Mouse (Mus musculus) limb, embryonic 10.5 days (tissue): ENCODE data around the gene Pex16. TPM values are rescaled to one million over a fixed set of nuclear protein-coding genes. Genes with fewer than 3 reads are reported as not detected.
"Not testable (repeated sequence)": the region's sequence is repeated elsewhere in the genome, so short reads cannot be mapped to it uniquely, and the experiment has no call there.

Experiments used
- DNase-seq: peaks from one replicate; pipeline ENCODE4 v3.0.0-alpha.2; 2017; ENCODE audit warnings: low spot score
- H3K27ac ChIP-seq: fragments of 300-500 bp; sonication (generic); 2 replicates; pipeline ENCODE4 v1.5.1; 2016; ENCODE audit warnings: mild to moderate bottlenecking
- H3K27me3 ChIP-seq: fragments of 300-500 bp; sonication (generic); 2 replicates; pipeline ENCODE4 v1.6.1; 2016; ENCODE audit warnings: low read depth, mild to moderate bottlenecking; ENCODE audit not compliant: poor library complexity, severe bottlenecking
- H3K36me3 ChIP-seq: fragments of 300-500 bp; sonication (generic); 2 replicates; pipeline ENCODE4 v1.6.1; 2016; ENCODE audit warnings: mild to moderate bottlenecking, moderate library complexity
- H3K4me1 ChIP-seq: fragments of 300-500 bp; sonication (generic); 2 replicates; pipeline ENCODE4 v1.6.1; 2016
- H3K4me3 ChIP-seq: fragments of 300-500 bp; sonication (generic); 2 replicates; pipeline ENCODE4 v1.5.1; 2016; ENCODE audit warnings: mild to moderate bottlenecking, moderate library complexity
- H3K9me3 ChIP-seq: fragments of 300-500 bp; sonication (generic); replicated peaks from 2 replicates; pipeline ENCODE4 v1.6.1; 2016; ENCODE audit warnings: mild to moderate bottlenecking
- WGBS: fragments of 180-500 bp; shearing (Covaris S2); methylation state at CpG from one replicate; pipeline ENCODE4 v1.1.7; 2016; 5-methylcytosine and 5-hydroxymethylcytosine counted together
- polyA plus RNA-seq: library from polyadenylated mRNA; unstranded; fragments of >200 nt; fragmentation: Nextera tagmentation; extraction: Ambion mirVana; gene quantifications from 2 replicates; pipeline ENCODE4 v1.2.1, GENCODE M21; 2016

Gene Pex16
- polyA plus RNA-seq, 1 experiment from 2014 or later, result 20.6 TPM

DNA sequence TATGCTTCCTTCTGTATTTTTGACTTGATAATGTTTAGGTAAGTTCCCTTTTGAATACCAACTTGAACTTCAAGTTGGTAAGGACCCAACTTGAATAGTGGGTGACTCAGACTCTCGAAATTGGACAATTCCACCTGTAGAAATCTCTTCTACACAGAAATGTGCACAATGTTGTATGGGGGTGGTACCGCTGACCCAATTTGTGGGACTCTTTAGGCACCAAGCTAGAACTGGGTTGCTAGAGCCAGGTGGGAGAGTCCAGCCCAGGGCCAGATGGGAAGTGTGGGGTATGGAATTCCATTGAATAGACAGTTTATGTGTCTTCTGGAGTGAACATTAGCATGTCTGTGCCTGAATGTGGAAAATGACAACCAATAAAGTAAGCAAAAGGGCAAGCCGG lies 21.1 kb downstream of the Pex16 start:
- DNase-seq, result no peak
- H3K4me1 ChIP-seq, result peaks cover 37% of the 10 kb centered on the region

DNA sequence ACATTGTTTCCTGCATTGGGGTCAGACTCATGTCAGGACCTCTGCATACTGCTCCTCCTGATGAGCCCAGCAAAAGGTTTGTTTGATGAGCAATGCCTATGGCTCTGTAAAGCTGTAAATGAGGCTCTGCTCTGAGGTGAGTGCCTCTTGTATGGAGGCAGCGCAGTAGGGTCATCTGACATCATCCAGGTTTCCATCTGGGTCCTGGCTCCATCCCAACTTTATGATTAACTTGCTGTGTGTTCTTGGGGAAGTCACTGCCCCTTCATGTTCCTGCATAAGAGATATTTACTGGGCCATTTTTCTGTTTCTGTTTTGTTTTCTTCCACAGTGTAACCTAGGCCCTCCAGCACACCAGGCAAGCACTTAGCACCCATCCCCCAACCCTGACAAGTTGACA lies 23.0 kb downstream of the Pex16 start:
- no peak overlapping the region for H3K27ac ChIP-seq
- H3K4me3 ChIP-seq, result no peak overlapping the region
- H3K9me3 ChIP-seq, result no peaks in the 10 kb centered on the region
- H3K4me1 ChIP-seq, result peaks cover 28% of the 10 kb centered on the region
- DNase-seq, result no peak
- no peaks in the 10 kb centered on the region for H3K36me3 ChIP-seq
- H3K27me3 ChIP-seq, result peaks cover 48% of the 10 kb centered on the region
- WGBS, result 85% methylated on average over 1 of the region's 1 CpGs

More for the DNA sequence above, 21.1 kb downstream of the Pex16 start:
- H3K27me3 ChIP-seq, result peaks cover 38% of the 10 kb centered on the region
- no peaks in the 10 kb centered on the region for H3K36me3 ChIP-seq
- H3K9me3 ChIP-seq, result no peaks in the 10 kb centered on the region
- H3K27ac ChIP-seq, result no peak overlapping the region
- 91% methylated on average over 3 of the region's 3 CpGs for WGBS
- no peak overlapping the region for H3K4me3 ChIP-seq

DNA sequence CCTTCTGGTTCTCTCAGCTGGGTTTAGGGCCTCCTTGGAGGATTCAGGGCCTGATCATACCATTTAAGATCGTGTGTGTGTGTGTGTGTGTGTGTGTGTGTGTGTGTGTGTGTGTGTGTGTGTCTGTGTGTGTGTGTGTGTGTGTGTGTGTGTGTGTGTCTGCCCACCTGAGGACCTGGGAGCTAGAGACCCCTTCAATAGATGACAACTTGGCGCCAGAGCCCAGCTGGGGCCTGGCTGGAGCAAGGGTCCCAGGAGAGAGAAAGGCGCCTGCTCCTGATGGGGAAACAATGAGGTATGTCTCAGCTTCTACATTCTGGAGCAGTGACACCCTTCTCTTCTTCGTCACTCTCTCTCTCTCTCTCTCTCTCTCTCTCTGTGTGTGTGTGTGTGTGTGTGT lies 25.4 kb downstream of the Pex16 start:
- H3K36me3 ChIP-seq, result peaks cover 15% of the 10 kb centered on the region
- H3K27me3 ChIP-seq, result peaks cover 35% of the 10 kb centered on the region
- not testable (repeated sequence) for H3K4me3 ChIP-seq, H3K27ac ChIP-seq, DNase-seq, H3K9me3 ChIP-seq
- H3K4me1 ChIP-seq, result peaks cover 15% of the 10 kb centered on the region
- WGBS, result 65% methylated on average over 4 of the region's 4 CpGs

DNA sequence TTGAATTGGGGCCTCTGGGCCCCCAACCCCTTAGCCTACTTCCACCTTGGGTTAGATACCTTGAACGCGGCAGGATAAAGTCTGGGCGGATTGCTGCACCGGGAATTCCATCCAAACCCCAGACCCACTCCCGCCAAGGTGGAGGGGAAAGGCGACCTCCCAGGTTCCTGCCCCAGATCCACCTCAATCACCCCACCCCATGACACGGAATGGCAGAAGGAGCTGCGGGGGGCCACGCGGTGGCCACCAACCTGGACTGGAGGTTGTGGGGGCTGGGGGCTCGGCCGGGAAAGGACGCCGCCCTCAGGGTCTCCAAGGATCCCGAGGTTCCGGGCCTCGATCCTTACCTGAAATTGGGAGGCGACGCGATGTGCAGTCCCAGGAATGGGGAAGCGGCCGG lies 26.2 kb downstream of the Pex16 start:
- Histone ChIP-seq H3K27ac (peak overlapping the region; percentile 61), H3K4me1 (peaks cover 16% of the 10 kb centered on the region), H3K4me3 (peak overlapping the region; percentile 73), H3K36me3 (peaks cover 23% of the 10 kb centered on the region), H3K9me3 (no peaks in the 10 kb centered on the region), H3K27me3 (peaks cover 35% of the 10 kb centered on the region)
- WGBS, result 2% methylated on average over 22 of the region's 22 CpGs
- DNase-seq, result no peak

DNA sequence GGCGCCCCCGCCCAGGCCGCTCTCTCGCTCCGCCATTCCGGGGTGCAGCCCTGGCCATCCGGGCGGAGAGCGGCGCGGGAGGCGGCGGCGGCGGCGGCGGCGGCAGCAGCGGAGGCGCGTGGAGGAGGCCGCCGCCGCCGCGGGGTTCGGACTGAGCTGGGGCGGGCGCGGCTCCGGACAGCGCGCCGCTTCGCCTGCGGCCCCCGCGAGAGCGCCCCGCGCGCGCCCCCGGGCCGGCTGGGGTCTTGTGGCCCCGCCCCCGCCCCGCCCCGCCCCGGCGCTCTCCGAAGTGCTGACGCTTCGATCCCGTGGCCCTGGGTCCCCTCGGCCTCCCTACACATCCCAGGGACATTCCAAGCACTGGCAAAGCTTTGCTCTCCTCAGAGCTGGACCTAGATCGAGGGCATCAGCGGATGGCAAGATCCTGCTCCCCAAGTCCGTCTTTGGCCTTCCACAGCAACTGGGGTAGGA lies 26.6 kb downstream of the Pex16 start, which contains the start of gene Mapk8ip1:
Gene Mapk8ip1 (minus strand): TSS at position 173 of the 471 bp plus-strand sequence.
- H3K36me3 ChIP-seq, result peaks cover 28% of the 10 kb centered on the region
- DNase-seq, result peak; percentile 76
- H3K4me1 ChIP-seq, result peaks cover 16% of the 10 kb centered on the region
- peak within 1 kb of the TSS; percentile 73 for H3K4me3 ChIP-seq
- H3K9me3 ChIP-seq, result no peaks in the 10 kb centered on the region
- H3K27ac ChIP-seq, result peak within 1 kb of the TSS; percentile 61
- H3K27me3 ChIP-seq, result peaks cover 35% of the 10 kb centered on the region
- 10% methylated on average over 34 of the region's 59 CpGs for WGBS

DNA sequence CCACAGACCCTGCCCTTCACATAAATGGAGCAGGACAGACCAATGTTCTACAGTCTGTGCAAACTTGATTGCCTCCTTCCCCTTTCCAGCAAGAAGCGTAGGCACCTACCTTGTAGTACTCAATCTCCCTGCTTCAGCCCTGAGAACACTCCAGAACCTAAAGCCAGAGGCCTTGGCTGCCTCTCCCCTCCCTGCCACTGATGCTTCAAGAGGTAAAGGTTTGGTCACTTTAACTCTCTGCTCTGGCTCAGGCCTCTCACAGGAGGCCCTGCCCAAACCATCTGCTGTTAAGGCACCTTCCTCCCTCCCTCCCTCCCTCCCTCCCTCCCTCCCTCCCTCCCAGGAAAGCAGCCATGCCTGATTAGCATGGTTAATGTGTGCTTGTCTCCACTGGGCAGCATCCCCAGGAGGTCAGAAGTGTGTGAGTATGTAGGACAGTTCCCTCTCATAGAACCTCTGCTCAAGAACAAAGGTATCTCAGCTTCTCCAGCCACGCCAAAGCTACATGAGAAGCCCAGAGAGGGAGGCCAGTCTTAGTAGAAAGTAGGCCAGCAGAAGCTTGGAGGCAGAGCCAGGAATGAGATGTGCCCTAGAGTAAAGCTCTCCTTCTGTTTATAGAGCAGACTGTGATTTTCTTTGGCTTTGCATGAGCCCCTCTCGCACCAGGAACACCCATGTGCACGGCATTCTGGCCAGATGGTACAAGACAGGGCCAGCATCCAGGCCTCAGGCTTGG lies 28.3 kb downstream of the Pex16 start:
- WGBS, result 77% methylated on average over 4 of the region's 4 CpGs
- Histone ChIP-seq H3K36me3 (peaks cover 41% of the 10 kb centered on the region), H3K4me1 (peaks cover 16% of the 10 kb centered on the region), H3K4me3 (no peak overlapping the region), H3K9me3 (no peaks in the 10 kb centered on the region), H3K27me3 (peaks cover 29% of the 10 kb centered on the region), H3K27ac (no peak overlapping the region)
- DNase-seq, result no peak

DNA sequence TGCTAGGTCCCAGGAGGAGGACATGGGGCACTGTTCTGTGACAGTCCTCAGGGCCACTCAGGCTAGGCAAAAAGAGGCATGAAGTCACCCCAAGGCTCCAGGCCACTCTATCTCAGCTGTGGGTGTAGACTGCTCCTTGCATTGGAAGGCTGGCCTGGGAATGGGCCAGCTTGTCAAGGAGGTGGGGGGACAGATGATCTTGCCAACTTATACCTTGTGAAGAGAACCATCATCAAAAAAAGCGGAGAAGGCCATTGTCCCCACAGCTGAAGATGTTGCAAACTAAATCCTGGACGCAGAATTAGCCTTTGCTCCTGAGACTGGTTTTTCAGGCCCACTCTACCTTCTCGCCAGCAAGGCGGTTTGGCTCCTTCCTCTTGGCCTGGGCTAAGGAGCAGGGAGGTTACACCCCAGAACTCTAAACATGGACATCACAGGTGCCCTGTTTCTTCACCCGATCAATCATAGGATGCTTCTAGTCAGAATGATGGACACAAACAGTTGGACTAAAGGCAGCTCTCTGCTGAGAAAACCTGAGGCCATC lies 29.4 kb downstream of the Pex16 start:
- H3K4me1 ChIP-seq, result peaks cover 16% of the 10 kb centered on the region
- H3K36me3 ChIP-seq, result peaks cover 52% of the 10 kb centered on the region
- H3K9me3 ChIP-seq, result no peaks in the 10 kb centered on the region
- DNase-seq, result no peak
- H3K27ac ChIP-seq, result no peak overlapping the region
- H3K4me3 ChIP-seq, result no peak overlapping the region
- peaks cover 25% of the 10 kb centered on the region for H3K27me3 ChIP-seq
- 92% methylated on average over 5 of the region's 5 CpGs for WGBS

DNA sequence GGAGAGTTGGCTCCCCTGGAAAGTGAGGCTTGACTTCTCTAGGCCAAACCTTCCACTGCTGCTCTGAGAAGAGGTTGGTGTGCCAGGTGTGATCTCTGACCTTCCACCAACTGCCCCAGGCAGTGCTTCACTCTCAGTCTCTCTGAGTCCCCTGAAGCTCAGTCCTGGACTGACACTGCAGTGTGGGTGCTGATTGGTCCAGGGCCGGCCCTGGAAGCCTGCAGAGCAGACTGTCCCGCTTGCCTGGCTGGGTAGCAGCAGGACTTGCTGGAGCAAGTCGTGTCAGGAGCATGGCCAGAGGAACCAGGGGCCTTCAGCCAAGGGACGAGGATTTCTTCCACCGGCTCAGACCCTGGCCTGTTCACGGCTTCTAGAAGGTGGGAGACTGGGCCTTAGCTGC lies 30.3 kb downstream of the Pex16 start:
- peaks cover 17% of the 10 kb centered on the region for H3K27me3 ChIP-seq
- DNase-seq, result no peak
- 86% methylated on average over 6 of the region's 6 CpGs for WGBS
- no peak overlapping the region for H3K4me3 ChIP-seq
- no peak overlapping the region for H3K27ac ChIP-seq
- H3K9me3 ChIP-seq, result no peaks in the 10 kb centered on the region
- H3K4me1 ChIP-seq, result peaks cover 16% of the 10 kb centered on the region
- H3K36me3 ChIP-seq, result peaks cover 61% of the 10 kb centered on the region

DNA sequence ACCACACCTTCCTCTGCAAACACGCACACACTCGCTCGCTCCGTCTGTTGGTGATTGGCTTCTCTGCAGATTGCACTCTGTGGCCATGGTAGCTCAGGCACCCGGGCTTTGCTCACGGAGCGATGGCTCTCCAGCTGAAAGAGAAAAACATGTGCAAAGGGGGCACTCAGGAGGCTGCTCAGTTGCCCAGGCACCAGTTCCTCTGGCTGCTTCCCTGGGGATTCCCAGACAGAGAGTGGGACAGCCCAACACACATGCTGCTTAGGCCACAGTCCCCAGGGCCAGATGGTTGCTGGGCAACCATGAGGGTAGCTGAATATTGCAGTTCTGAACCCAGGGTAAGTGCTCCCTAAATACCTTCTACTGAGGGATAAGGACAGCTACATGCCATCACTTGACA lies 31.2 kb downstream of the Pex16 start:
- DNase-seq, result no peak
- peaks cover 12% of the 10 kb centered on the region for H3K4me1 ChIP-seq
- H3K36me3 ChIP-seq, result peaks cover 70% of the 10 kb centered on the region
- no peak overlapping the region for H3K27ac ChIP-seq
- no peaks in the 10 kb centered on the region for H3K9me3 ChIP-seq
- no peak overlapping the region for H3K4me3 ChIP-seq
- peaks cover 8% of the 10 kb centered on the region for H3K27me3 ChIP-seq
- WGBS, result 92% methylated on average over 7 of the region's 7 CpGs

DNA sequence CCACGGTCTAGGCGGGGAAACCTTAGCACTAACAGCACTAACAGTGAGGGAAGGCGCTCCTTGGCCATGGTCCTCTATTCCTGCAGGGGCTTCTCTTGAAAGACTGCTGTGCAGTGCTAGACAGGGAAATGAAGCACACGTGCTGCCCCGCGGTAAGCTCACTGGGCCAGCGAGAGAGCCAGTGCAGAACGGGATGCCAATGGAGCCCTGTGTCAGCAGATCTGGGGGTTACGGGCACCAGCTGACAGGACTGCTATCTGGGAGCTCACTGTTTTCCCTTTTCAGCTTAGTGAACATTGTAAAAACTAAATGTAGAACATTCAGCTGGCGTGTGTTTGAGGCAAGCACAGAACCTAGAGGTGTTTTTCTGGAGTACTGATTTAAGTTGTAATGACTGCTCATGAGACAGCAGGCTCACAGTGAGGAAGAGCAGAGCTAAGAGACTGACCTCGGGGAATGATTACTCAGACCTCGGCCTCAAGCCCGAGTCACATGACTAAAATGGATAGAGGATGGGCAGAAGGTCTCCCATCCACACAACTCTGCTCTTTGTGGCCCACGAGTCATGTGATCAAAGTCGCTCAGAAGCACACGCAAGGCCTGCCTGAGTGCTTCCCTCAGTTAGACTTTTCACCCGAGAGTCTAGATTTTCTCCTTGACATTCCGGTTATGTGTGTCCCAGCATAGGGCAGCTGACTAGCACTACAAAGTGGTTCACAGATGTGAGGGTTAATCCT lies 34.0 kb downstream of the Pex16 start:
- no peak for DNase-seq
- Histone ChIP-seq H3K27ac (no peak overlapping the region), H3K27me3 (no peaks in the 10 kb centered on the region), H3K36me3 (peaks cover 95% of the 10 kb centered on the region), H3K4me1 (peaks cover 3% of the 10 kb centered on the region; the same call in 1 of the 2 replicates), H3K4me3 (no peak overlapping the region), H3K9me3 (no peaks in the 10 kb centered on the region)
- 92% methylated on average over 18 of the region's 18 CpGs for WGBS

DNA sequence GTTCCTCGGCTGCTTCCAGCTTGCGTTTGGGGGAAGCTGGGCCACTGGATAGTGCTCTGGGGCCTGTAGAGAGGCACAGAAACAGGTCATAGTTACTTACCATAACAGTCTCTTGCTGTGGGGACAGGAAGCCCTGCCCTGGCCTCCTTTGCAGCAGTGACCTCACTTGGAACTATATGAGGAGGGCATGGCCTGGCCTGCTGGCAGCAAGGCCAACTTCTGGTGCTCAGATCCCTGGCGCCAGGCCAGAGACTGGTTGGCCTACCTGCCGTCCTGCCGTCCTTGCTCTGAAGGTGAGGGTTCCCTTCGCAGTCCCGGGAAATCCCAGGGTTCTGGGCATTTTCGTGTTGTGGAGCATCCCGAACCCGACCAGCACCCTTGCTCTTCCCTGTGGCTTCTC lies 37.2 kb downstream of the Pex16 start:
- H3K36me3 ChIP-seq, result peaks cover 97% of the 10 kb centered on the region
- 95% methylated on average over 10 of the region's 10 CpGs for WGBS
- DNase-seq, result no peak
- no peaks in the 10 kb centered on the region for H3K4me1 ChIP-seq
- H3K9me3 ChIP-seq, result no peaks in the 10 kb centered on the region
- H3K27me3 ChIP-seq, result no peaks in the 10 kb centered on the region
- H3K4me3 ChIP-seq, result no peak overlapping the region
- H3K27ac ChIP-seq, result no peak overlapping the region

DNA sequence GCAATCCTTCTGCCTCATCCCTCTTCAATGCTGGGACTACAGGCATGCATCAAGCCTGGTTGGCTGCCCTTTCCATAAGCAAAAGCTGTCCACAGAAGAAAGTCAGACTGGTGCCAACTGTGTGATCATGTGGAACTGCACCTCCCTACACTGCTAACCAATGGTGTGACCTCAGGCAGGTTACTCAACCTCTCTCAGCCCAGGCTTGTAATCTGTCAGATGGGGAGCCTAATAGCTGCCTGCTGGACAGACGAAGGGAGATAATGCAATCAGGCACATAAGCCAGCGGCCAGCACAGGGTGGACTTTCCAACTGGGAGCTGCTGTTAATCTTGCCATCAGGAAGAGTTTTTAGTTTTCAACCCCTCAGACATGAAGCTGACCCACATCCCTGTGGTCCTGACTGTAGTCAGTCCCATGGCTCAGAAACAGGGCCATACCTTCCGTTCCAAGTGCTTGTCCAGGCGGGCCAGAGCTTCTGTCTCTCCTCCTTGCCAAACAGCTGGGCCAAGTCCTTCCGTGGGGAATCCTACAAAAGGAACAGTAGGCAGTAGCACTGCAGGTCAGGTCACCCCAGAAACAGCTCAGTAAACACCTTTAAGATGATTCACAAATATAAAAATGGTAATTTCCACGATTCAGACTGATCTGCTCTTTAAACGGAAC lies 47.4 kb downstream of the Pex16 start:
- WGBS, result 92% methylated on average over 7 of the region's 7 CpGs
- no peak overlapping the region for H3K4me3 ChIP-seq
- H3K9me3 ChIP-seq, result no peaks in the 10 kb centered on the region
- H3K27ac ChIP-seq, result no peak overlapping the region
- H3K36me3 ChIP-seq, result peaks cover 99% of the 10 kb centered on the region
- no peaks in the 10 kb centered on the region for H3K4me1 ChIP-seq
- no peaks in the 10 kb centered on the region for H3K27me3 ChIP-seq
- no peak for DNase-seq
